Mouse (Mus musculus) ES-E14 (cell line): Measurements from ENCODE around the gene Tmem151a. TPM values are rescaled to one million over a fixed set of nuclear protein-coding genes. Genes with fewer than 3 reads are reported as not detected.
A peak's percentile ranks its signal among the peaks of the same experiment; 100 is the strongest.

ENCODE experiments used
- DNase-seq: peaks from one replicate; pipeline ENCODE4 v3.0.0-alpha.2; 2013; ENCODE audit warnings: low read depth, low spot score
- H3K27ac ChIP-seq: 2 replicates; pipeline ENCODE4 v1.5.1; 2012; ENCODE audit warnings: low read depth, mild to moderate bottlenecking, low read length, moderate library complexity, mixed read lengths; ENCODE audit not compliant: poor library complexity, insufficient read depth, severe bottlenecking
- H3K36me3 ChIP-seq: 2 replicates; pipeline ENCODE4 v1.6.1; 2012; ENCODE audit warnings: mild to moderate bottlenecking, low read length, moderate library complexity, mixed read lengths; ENCODE audit not compliant: control insufficient read depth, poor library complexity, insufficient read depth, severe bottlenecking
- H3K4me1 ChIP-seq, 2 experiments: fragments of 150-350 bp in 1 of 2; sonication (generic) in 1 of 2; 2 replicates each; pipeline ENCODE4 v1.6.1; 2012; ENCODE audit warnings: low read length in 2 of 2, mild to moderate bottlenecking in 1 of 2, mixed read lengths in 1 of 2; ENCODE audit not compliant: control insufficient read depth in 2 of 2, insufficient read depth in 2 of 2, poor library complexity in 1 of 2
- H3K4me3 ChIP-seq, 2 experiments: fragments of 150-350 bp in 1 of 2; sonication (generic) in 1 of 2; 2 replicates each; pipeline ENCODE4 v1.5.1; 2012; ENCODE audit warnings: low read length in 2 of 2, low read depth in 1 of 2, mild to moderate bottlenecking in 1 of 2, mixed read lengths in 1 of 2; ENCODE audit not compliant: insufficient read depth in 1 of 2, poor library complexity in 1 of 2, severe bottlenecking in 1 of 2
- H3K9ac ChIP-seq: 2 replicates; pipeline ENCODE4 v1.6.1; 2012; ENCODE audit warnings: low read depth, mild to moderate bottlenecking, low read length, mixed read lengths; ENCODE audit not compliant: poor library complexity, insufficient read depth, severe bottlenecking
- H3K9me3 ChIP-seq: fragments of 150-350 bp; sonication (generic); 2 replicates; pipeline ENCODE4 v1.6.1; 2012; ENCODE audit warnings: low read depth, mild to moderate bottlenecking, low read length; ENCODE audit not compliant: control insufficient read depth, insufficient read depth
- CHD2 ChIP-seq: IDR thresholded peaks from 2 replicates; pipeline ENCODE4 v1.6.1; 2014; ENCODE audit warnings: mild to moderate bottlenecking, low read depth, low read length, inconsistent platforms
- HCFC1 ChIP-seq: IDR thresholded peaks from 2 replicates; pipeline ENCODE4 v1.6.1; 2012; ENCODE audit warnings: low read length, inconsistent platforms, borderline replicate concordance; ENCODE audit not compliant: insufficient read depth
- MAFK ChIP-seq: IDR thresholded peaks from 2 replicates; pipeline ENCODE4 v1.6.1; 2014; ENCODE audit warnings: mild to moderate bottlenecking, low read depth, low read length, inconsistent platforms; ENCODE audit not compliant: insufficient read depth
- ZC3H11A ChIP-seq: IDR thresholded peaks from 2 replicates; pipeline ENCODE4 v1.6.1; 2012; ENCODE audit warnings: low read depth, mild to moderate bottlenecking, inconsistent platforms, low read length, borderline replicate concordance
- ZNF384 ChIP-seq: IDR thresholded peaks from 2 replicates; pipeline ENCODE4 v1.6.1; 2012; ENCODE audit warnings: low read depth, low read length, inconsistent platforms
- in situ Hi-C, 2 experiments: fragments of 600-800 bp; cut with MboI; formaldehyde crosslinking; loops; one replicate each; pipeline ENCODE4 v1.15.1; 2025; ENCODE audit warnings: low sequenced_read_pairs in 2 of 2, inconsistent platforms in 1 of 2; ENCODE audit not compliant: unreplicated experiment in 2 of 2
- total RNA-seq: library from RNA; depleted of rRNA; stranded (reverse); fragments of 300-350 nt; gene quantifications from 2 replicates; pipeline ENCODE4 v1.2.3, GENCODE M21; 2012

Gene Tmem151a
- total RNA-seq, 1 experiment: 0.89 TPM

- Histone ChIP-seq H3K4me1 (peaks cover 2 to 18% of the 10 kb centered on the region in 2 experiments; a peak in 3 of 4 replicates), H3K9me3 (no peaks in the 10 kb centered on the region), H3K36me3 (no peaks in the 10 kb centered on the region), H3K4me3 (peak overlapping the region; percentile 76 to 85; a peak in 2 of 4 replicates), H3K27ac (no peak overlapping the region), H3K9ac (no peak overlapping the region)
- in situ Hi-C loops: no loop called here
- TF ChIP-seq ZC3H11A (no peak), MAFK (no peak), CHD2 (no peak), HCFC1 (no peak), ZNF384 (no peak)
- DNase-seq: no peak
Observed at GRCm38 (mm10) chr19:5083961-5084833, 1.1 kb downstream of the Tmem151a start.

GRCm38 (mm10) chr19:5082596-5082995, 2.7 kb downstream of the Tmem151a start:
- TF ChIP-seq ZC3H11A (no peak), HCFC1 (no peak), MAFK (no peak), ZNF384 (no peak), CHD2 (no peak)
- in situ Hi-C loops: no loop called here
- H3K27ac ChIP-seq: no peak overlapping the region
- H3K9me3 ChIP-seq: no peaks in the 10 kb centered on the region
- no peaks in the 10 kb centered on the region for H3K36me3 ChIP-seq
- H3K9ac ChIP-seq: no peak overlapping the region
- peak overlapping the region; percentile 38 to 49; a peak in 3 of 4 replicates for H3K4me3 ChIP-seq
- DNase-seq: no peak
- H3K4me1 ChIP-seq: peaks cover 0 to 15% of the 10 kb centered on the region in 2 experiments; a peak in 2 of 4 replicates

- Histone ChIP-seq H3K4me3 (peak overlapping the region; percentile 38 to 49), H3K36me3 (no peaks in the 10 kb centered on the region), H3K4me1 (peaks cover 0 to 11% of the 10 kb centered on the region in 2 experiments; a peak in 2 of 4 replicates), H3K9me3 (no peaks in the 10 kb centered on the region), H3K27ac (no peak overlapping the region), H3K9ac (no peak overlapping the region)
- no peak for TF ChIP-seq CHD2
- TF ChIP-seq ZNF384: no peak
- TF ChIP-seq HCFC1: no peak
- TF ChIP-seq ZC3H11A: no peak
- TF ChIP-seq MAFK: no peak
- in situ Hi-C loops: no loop called here
- no peak for DNase-seq
Observed at GRCm38 (mm10) chr19:5082005-5082404, 3.3 kb downstream of the Tmem151a start.

- TF ChIP-seq ZNF384 (no peak), CHD2 (no peak), HCFC1 (no peak), MAFK (no peak), ZC3H11A (no peak)
- no peaks in the 10 kb centered on the region for H3K9me3 ChIP-seq
- in situ Hi-C loops: no loop called here
- DNase-seq: no peak
- no peak overlapping the region for H3K9ac ChIP-seq
- no peak overlapping the region for H3K27ac ChIP-seq
- H3K4me3 ChIP-seq: no peak overlapping the region
- H3K36me3 ChIP-seq: no peaks in the 10 kb centered on the region
- peaks cover 0 to 7% of the 10 kb centered on the region in 2 experiments; a peak in 1 of 4 replicates for H3K4me1 ChIP-seq
Observed at GRCm38 (mm10) chr19:5079279-5079678, 6.1 kb downstream of the Tmem151a start.
